In the genomic region with DNA sequence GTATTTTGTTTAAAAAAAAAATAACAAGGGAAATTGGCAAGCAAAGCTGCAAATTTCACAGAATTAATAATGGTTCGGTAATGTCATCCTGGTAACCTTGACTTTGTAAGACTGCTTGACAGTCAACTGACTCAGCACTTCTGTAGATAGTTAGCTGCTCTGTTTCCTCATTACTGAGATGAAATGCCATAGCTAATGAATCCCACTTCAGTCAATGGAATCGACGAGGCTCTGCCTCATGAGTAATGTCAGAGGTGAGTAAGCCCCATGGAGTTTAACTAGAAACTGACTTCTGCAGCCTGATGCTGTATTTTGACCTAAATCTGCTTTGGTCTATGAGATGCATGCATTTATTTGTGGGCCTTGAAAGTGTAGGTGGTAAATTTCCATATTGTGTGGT, we compare ENCODE assay signal across 26 mouse cellular contexts.
"Had no signal": no experiment of that assay in that cellular context is flagged by ENCODE, and none has a peak within 500 bp of the region (broad histone marks: within the 10 kb centered on the region; RNA-seq: fewer than 3 reads in every experiment).

No protein-coding gene starts in this region.

- H3K9ac ChIP-seq: embryonic facial prominence, embryonic 12.5 days; embryonic facial prominence, embryonic 13.5 days; embryonic facial prominence, embryonic 15.5 days; forebrain, embryonic 12.5 days; forebrain, embryonic 13.5 days; forebrain, embryonic 15.5 days; forebrain, postnatal 0 days had no signal

- H3K27ac ChIP-seq: embryonic facial prominence, embryonic 10.5 days; embryonic facial prominence, embryonic 12.5 days; embryonic facial prominence, embryonic 13.5 days; embryonic facial prominence, embryonic 15.5 days; forebrain, embryonic 10.5 days; forebrain, embryonic 12.5 days; forebrain, embryonic 13.5 days; forebrain, embryonic 15.5 days; gastrocnemius, adult 2 months; heart, adult 2 months; heart, embryonic 10.5 days had no signal

- ATAC-seq: forebrain, embryonic 13.5 days; forebrain, embryonic 14.5 days; forebrain, embryonic 15.5 days; forebrain, embryonic 16.5 days; forebrain, postnatal 0 days had no signal

- H3K36me3 ChIP-seq: embryonic facial prominence, embryonic 10.5 days; embryonic facial prominence, embryonic 12.5 days; embryonic facial prominence, embryonic 13.5 days; embryonic facial prominence, embryonic 15.5 days; forebrain, embryonic 10.5 days; forebrain, embryonic 12.5 days; forebrain, embryonic 15.5 days; heart, embryonic 10.5 days had no signal

- DNase-seq: cerebellum, postnatal 10 days; cerebellum, postnatal 14 days; cerebellum, postnatal 25 days; cerebellum, postnatal 36 days; embryo, embryonic 11 days; forebrain, postnatal 0 days; gastrocnemius, adult 2 months; gastrocnemius, postnatal 10 days; gastrocnemius, postnatal 14 days; gastrocnemius, postnatal 25 days; gastrocnemius, postnatal 36 days; heart, adult 11 months; heart, adult 18-20 months; heart, adult 2 months had no signal

- H3K9me3 ChIP-seq: embryonic facial prominence, embryonic 10.5 days; embryonic facial prominence, embryonic 12.5 days; embryonic facial prominence, embryonic 13.5 days; embryonic facial prominence, embryonic 15.5 days; forebrain, embryonic 10.5 days; forebrain, embryonic 12.5 days; forebrain, embryonic 13.5 days; forebrain, embryonic 15.5 days; heart, embryonic 10.5 days had no signal

- H3K4me1 ChIP-seq: embryonic facial prominence, embryonic 10.5 days; embryonic facial prominence, embryonic 12.5 days; embryonic facial prominence, embryonic 13.5 days; embryonic facial prominence, embryonic 15.5 days; forebrain, embryonic 10.5 days; forebrain, embryonic 12.5 days; forebrain, embryonic 13.5 days; forebrain, embryonic 15.5 days; heart, embryonic 10.5 days had no signal

- H3K4me3 ChIP-seq: embryonic facial prominence, embryonic 10.5 days; embryonic facial prominence, embryonic 12.5 days; embryonic facial prominence, embryonic 13.5 days; embryonic facial prominence, embryonic 15.5 days; erythroblast, embryonic 14.5 days; forebrain, embryonic 10.5 days; forebrain, embryonic 12.5 days; forebrain, embryonic 13.5 days; forebrain, embryonic 15.5 days; gastrocnemius, adult 2 months; heart, adult 2 months; heart, embryonic 10.5 days had no signal
